Mouse (Mus musculus): ENCODE measurements around the gene Slc22a26. TPM values are rescaled to one million over a fixed set of nuclear protein-coding genes. Genes with fewer than 3 reads are reported as not detected.

The Slc22a26 gene
- not detected in 2 replicates for polyA plus RNA-seq (2015; fragmentation: Nextera tagmentation; extraction: Ambion mirVana)

GRCm38 (mm10) chr19:7802571-7802970, at the start of gene Slc22a26:
TSS of gene Slc22a26 (minus strand) at chr19:7802667.

Other genes with a start within 250 kb of the Slc22a26 start
- gene Pla2g16, start 245.2 kb downstream of the Slc22a26 start, polyA plus RNA-seq (2015; fragmentation: Nextera tagmentation; extraction: Ambion mirVana), result 72.9 and 89.6 TPM in 2 replicates
- 1.0 and 9.3 TPM in 2 replicates for gene Lgals12, start 195.5 kb downstream of the Slc22a26 start, polyA plus RNA-seq (2015; fragmentation: Nextera tagmentation; extraction: Ambion mirVana)
- gene Hrasls5, start 190.1 kb downstream of the Slc22a26 start, polyA plus RNA-seq (2015; fragmentation: Nextera tagmentation; extraction: Ambion mirVana), result 0.16 TPM in 1 of 2 replicates, not detected in the other
- not detected in 2 replicates for gene Slc22a19, start 91.4 kb downstream of the Slc22a26 start, polyA plus RNA-seq (2015; fragmentation: Nextera tagmentation; extraction: Ambion mirVana)
- not detected in 2 replicates for gene Slc22a27, start 163.4 kb upstream of the Slc22a26 start, polyA plus RNA-seq (2015; fragmentation: Nextera tagmentation; extraction: Ambion mirVana)